Mouse (Mus musculus) MEL (cell line): ENCODE data around the gene Cntn5.

Experiments used
- GATA1 ChIP-seq: IDR thresholded peaks from 2 replicates; pipeline ENCODE4 v1.6.1; 2011; ENCODE audit warnings: low read depth, low read length, improper control_type of control experiment
- MAZ ChIP-seq: IDR thresholded peaks from 2 replicates; pipeline ENCODE4 v1.6.1; 2012; ENCODE audit warnings: low read depth, mild to moderate bottlenecking, inconsistent platforms, low read length, improper control_type of control experiment
- MYB ChIP-seq: IDR thresholded peaks from 2 replicates; pipeline ENCODE4 v1.6.1; 2011; ENCODE audit warnings: mild to moderate bottlenecking, low read depth, low read length, improper control_type of control experiment
- POLR2A ChIP-seq, 2 experiments: IDR thresholded peaks; 2 replicates each; pipeline ENCODE4 v1.6.1; 2011 to 2012; ENCODE audit warnings: low read length in 2 of 2, mild to moderate bottlenecking in 2 of 2, control low read depth in 1 of 2, improper control_type of control experiment in 1 of 2, low read depth in 1 of 2, moderate library complexity in 1 of 2; ENCODE audit not compliant: control insufficient read depth in 1 of 2, insufficient read depth in 1 of 2, poor library complexity in 1 of 2
- SMC3 ChIP-seq: IDR thresholded peaks from 2 replicates; pipeline ENCODE4 v1.6.1; 2011; ENCODE audit warnings: low read depth, low read length, improper control_type of control experiment
- TBP ChIP-seq: IDR thresholded peaks from 2 replicates; pipeline ENCODE4 v1.8.0; 2011; ENCODE audit warnings: low read depth, low read length, improper control_type of control experiment
- USF2 ChIP-seq, 2 experiments: IDR thresholded peaks; 2 replicates each; pipeline ENCODE4 v1.6.1; 2011 to 2012; ENCODE audit warnings: improper control_type of control experiment in 2 of 2, low read length in 2 of 2, borderline replicate concordance in 1 of 2, inconsistent platforms in 1 of 2, low read depth in 1 of 2, mild to moderate bottlenecking in 1 of 2; ENCODE audit not compliant: insufficient read depth in 1 of 2

DNA sequence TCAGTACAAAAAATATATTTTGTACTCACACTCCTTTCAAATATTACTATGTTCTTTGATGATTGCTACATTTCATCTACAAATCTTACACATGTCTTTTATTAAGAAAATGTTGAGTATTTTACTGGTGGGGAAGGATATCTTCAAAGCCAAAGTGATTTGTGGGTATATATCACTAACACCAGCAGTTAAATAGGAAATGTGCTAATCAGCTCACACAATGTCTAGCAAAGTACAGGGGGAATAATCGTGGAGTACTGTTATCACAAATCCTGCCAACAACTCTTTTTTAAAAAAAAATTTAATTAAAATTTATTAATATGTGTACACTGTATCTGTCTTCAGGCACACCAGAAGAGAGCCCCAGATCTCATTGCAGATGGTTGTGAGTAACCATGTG is 520.1 kb downstream of the Cntn5 start:
- no peak for TF ChIP-seq USF2 (IDR thresholded peaks at IDR 0.05; ENCODE audit: borderline replicate concordance in 1 of 2, insufficient read depth in 1 of 2, low read depth in 1 of 2, low read length in 2 of 2)
- no peak for TF ChIP-seq GATA1
- no peak for TF ChIP-seq TBP
- no peak for TF ChIP-seq POLR2A (IDR thresholded peaks at IDR 0.05; ENCODE audit: control insufficient read depth in 1 of 2, insufficient read depth in 1 of 2, low read depth in 1 of 2, low read length in 2 of 2, poor library complexity in 1 of 2)
- no peak for TF ChIP-seq MYB
- TF ChIP-seq MAZ: no peak
- no peak for TF ChIP-seq SMC3
